Mouse (Mus musculus) E14TG2a.4 (cell line): ENCODE results near the gene Aqp3.

Experiments used
- H3K27me3 ChIP-seq: 2 replicates; pipeline ENCODE4 v1.6.1; 2014; ENCODE audit warnings: low read length, control low read depth; ENCODE audit not compliant: insufficient read depth
- H3K36me3 ChIP-seq: 2 replicates; pipeline ENCODE4 v1.6.1; 2014; ENCODE audit warnings: low read length, control low read depth; ENCODE audit not compliant: insufficient read depth
- H3K4me1 ChIP-seq: replicated peaks from 2 replicates; pipeline ENCODE4 v1.6.1; 2014; ENCODE audit warnings: low read depth, low read length, control low read depth
- H3K4me3 ChIP-seq: replicated peaks from 2 replicates; pipeline ENCODE4 v1.5.1; 2014; ENCODE audit warnings: mild to moderate bottlenecking, low read length
- H3K9me3 ChIP-seq: 2 replicates; pipeline ENCODE4 v1.6.1; 2014; ENCODE audit warnings: low read length, control low read depth
- CTCF ChIP-seq: conservative IDR thresholded peaks from 2 replicates; pipeline ENCODE4 v1.5.1; 2014; ENCODE audit warnings: low read length
- NANOG ChIP-seq: IDR thresholded peaks from 2 replicates; pipeline ENCODE4 v1.6.1; 2014; ENCODE audit warnings: borderline replicate concordance, low read length, mixed read lengths
- POU5F1 ChIP-seq: IDR thresholded peaks from 2 replicates; pipeline ENCODE4 v1.6.1; 2014; ENCODE audit warnings: low read length, borderline replicate concordance

The Aqp3 gene

DNA sequence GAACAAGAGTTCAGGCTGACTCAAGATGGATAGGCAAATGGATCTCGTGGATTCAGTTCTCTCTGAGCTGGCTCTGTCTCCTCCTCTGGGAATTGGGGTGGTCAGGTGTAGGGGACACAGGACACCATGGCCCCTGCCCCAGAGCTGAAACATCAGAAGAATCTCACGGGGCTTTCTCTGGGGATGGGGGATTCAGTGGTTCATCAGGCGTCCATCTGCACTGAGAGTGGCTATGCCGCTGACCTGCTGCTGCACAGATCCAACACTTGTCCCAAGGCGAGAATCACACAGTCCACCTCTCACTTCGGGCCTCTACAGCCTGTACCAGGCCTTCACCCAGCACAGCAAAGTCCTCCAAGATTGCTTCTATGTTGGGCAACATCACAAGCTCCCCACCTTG is 17.1 kb upstream of the Aqp3 start:
- no peaks in the 10 kb centered on the region for H3K9me3 ChIP-seq
- no peak overlapping the region; the same call in 1 of the 2 replicates for H3K4me3 ChIP-seq
- no peaks in the 10 kb centered on the region for H3K27me3 ChIP-seq
- H3K4me1 ChIP-seq = peaks cover 77% of the 10 kb centered on the region
- peaks cover 76% of the 10 kb centered on the region for H3K36me3 ChIP-seq
- TF ChIP-seq POU5F1 = no peak
- TF ChIP-seq NANOG = no peak
- no peak for TF ChIP-seq CTCF

DNA sequence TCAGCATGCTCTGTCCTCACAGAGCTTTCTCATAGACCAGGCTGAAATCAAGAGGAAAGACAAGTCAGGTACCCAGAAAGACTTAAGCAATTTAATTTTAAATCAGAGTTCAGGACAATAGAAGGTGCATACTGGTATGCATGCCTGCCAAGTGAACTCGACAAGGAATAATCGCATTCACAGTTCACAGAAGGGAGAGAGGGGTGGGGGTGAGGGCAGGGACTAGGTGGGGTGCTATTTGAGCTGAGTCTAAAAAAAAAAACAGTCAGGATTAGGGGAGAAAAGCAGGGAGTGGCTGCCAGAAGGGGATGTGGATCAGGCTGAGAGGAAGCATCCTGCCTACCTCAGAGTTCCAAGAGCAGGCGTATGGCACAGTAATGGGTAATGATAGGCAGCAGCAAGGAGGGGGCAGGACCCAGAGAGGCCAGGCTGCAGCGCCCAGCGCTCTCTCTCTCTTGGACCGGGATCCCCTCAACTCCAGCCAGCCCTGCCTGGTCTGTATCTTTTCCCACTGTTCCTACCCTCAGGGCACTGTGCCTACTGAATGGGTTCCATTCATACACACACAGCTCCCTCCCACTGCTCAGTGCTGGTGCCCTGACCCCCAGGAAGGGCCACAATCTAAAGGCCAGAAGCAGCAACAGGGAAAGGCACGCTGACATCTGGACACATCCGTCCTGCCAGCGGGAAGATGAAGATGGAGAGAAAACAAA is 16.5 kb upstream of the Aqp3 start:
- no peaks in the 10 kb centered on the region for H3K27me3 ChIP-seq
- H3K4me1 ChIP-seq = peaks cover 71% of the 10 kb centered on the region
- H3K9me3 ChIP-seq = no peaks in the 10 kb centered on the region
- TF ChIP-seq CTCF (no peak), NANOG (no peak), POU5F1 (no peak)
- H3K4me3 ChIP-seq = no peak overlapping the region; the same call in 1 of the 2 replicates
- peaks cover 70% of the 10 kb centered on the region for H3K36me3 ChIP-seq

DNA sequence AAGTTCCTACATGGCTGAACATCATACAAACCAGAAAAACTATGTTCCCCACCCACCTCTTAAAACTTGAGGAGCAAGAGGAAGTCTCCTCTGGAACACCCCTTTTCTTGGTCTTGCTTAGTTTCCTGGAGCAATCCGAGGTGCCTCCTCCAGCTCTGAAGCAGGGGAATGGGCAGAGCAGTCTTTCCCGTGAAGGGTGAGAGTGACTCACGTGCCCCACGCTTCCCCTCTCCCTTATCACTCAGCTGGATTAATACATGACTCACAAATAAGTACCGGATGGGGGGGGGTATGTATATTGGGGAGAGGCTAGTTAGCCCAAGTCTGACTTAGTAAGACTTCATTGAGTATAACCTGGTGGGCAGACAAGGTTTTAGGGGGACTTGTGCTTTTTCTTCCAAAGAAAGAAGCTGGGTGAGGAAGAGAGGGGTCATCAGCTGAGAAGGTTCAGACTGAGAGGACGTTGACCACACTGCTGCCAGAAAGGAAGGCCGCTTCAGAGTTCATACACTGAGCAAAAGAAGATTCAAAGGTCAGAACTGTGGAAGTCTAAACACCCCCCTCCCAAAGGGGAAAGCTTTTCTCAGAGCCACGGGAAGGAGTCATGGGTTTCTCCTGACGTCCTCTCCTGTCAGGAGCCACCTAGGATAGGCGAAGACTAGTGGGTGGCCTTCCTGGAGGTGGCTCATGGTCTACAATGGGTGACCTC is 10.9 kb upstream of the Aqp3 start:
- Histone ChIP-seq H3K4me3 (no peak overlapping the region), H3K4me1 (peaks cover 26% of the 10 kb centered on the region), H3K9me3 (no peaks in the 10 kb centered on the region), H3K36me3 (peaks cover 14% of the 10 kb centered on the region), H3K27me3 (peaks cover 5% of the 10 kb centered on the region; the same call in 1 of the 2 replicates)
- no peak for TF ChIP-seq POU5F1
- TF ChIP-seq NANOG = no peak
- TF ChIP-seq CTCF = no peak

DNA sequence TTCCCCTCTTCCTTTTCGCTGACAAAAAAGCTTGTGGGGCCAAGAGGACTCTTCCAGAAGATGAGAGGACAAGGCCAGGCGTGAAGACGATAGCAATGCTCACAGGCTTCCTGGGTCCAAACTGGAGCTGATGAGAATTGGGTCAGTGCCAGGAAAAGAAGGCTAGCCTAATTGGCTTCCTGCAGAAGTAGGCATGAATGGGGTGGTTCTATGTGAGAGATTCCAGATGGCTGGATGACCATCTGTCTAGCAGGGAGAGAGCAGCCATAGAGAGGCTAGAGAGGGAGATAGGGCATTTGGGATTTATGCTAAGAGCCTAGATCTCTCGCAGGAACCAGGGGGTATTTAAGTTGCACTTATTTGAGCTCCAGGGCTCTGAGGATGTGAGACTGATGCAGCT is 9.5 kb upstream of the Aqp3 start:
- H3K36me3 ChIP-seq = peaks cover 7% of the 10 kb centered on the region
- no peaks in the 10 kb centered on the region for H3K9me3 ChIP-seq
- H3K27me3 ChIP-seq = peaks cover 5% of the 10 kb centered on the region; the same call in 1 of the 2 replicates
- no peak overlapping the region for H3K4me3 ChIP-seq
- peaks cover 26% of the 10 kb centered on the region for H3K4me1 ChIP-seq
- no peak for TF ChIP-seq CTCF
- TF ChIP-seq POU5F1 = no peak
- no peak for TF ChIP-seq NANOG

DNA sequence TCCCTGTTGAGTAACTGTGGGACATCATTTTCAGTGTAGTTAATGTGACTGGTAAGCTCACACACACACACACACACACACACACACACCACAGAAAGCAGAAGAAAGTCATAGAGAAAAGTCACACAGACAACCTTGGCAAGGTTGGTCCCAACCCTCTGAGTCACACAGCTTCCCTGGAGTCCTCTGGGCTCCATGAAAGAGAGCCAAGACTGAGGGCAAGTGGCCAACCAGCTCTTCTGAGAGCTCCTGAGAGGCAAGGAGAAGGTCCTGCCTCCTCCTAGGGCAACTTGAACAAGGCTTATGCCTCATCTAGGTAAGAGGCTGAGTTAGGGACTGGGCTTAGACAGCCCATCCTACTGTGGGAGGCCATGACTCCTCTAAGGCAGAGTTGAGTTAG is 4.9 kb upstream of the Aqp3 start:
- no peak for TF ChIP-seq POU5F1
- TF ChIP-seq CTCF = no peak
- no peak for TF ChIP-seq NANOG
- H3K36me3 ChIP-seq = no peaks in the 10 kb centered on the region

GRCm38 (mm10) chr4:41100986-41101385 is 3.0 kb upstream of the Aqp3 start:
- H3K4me3 ChIP-seq = no peak overlapping the region
- H3K9me3 ChIP-seq = no peaks in the 10 kb centered on the region
- peaks cover 69% of the 10 kb centered on the region for H3K4me1 ChIP-seq
- peaks cover 30% of the 10 kb centered on the region for H3K27me3 ChIP-seq
- TF ChIP-seq POU5F1 (peak; percentile 68; the same call in 1 of the 2 replicates), CTCF (no peak), NANOG (peak; percentile 70; the same call in 1 of the 2 replicates)
- H3K36me3 ChIP-seq = peaks cover 4% of the 10 kb centered on the region; the same call in 1 of the 2 replicates

More for the DNA sequence above, 4.9 kb upstream of the Aqp3 start:
- peaks cover 58% of the 10 kb centered on the region for H3K4me1 ChIP-seq
- peaks cover 16% of the 10 kb centered on the region for H3K27me3 ChIP-seq
- no peaks in the 10 kb centered on the region for H3K9me3 ChIP-seq
- no peak overlapping the region for H3K4me3 ChIP-seq

DNA sequence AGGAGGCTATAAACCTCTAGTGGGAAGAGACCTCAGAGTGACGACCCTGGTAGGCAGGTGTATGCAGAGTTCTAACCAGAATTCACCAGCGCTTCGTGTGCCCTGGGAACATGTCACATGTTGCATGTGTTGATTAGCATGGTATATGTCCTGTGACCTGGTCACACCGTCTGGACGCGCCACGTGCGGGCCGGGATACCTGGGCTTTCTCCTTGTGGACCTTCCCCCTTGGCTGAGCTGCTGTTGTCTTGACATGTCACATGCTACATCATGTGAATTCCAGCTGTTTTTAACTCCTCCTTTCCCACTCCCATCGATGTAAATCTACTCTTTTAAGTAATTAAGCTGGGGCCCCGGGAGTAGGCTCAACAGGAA is 581 bp upstream of the Aqp3 start:
- Histone ChIP-seq H3K4me1 (peaks cover 92% of the 10 kb centered on the region), H3K9me3 (no peaks in the 10 kb centered on the region), H3K4me3 (peak overlapping the region; percentile 77; the same call in 1 of the 2 replicates), H3K27me3 (peaks cover 44% of the 10 kb centered on the region), H3K36me3 (peaks cover 26% of the 10 kb centered on the region)
- TF ChIP-seq POU5F1 (no peak), CTCF (no peak), NANOG (no peak)

- H3K4me3 ChIP-seq = peak overlapping the region; percentile 77
- no peaks in the 10 kb centered on the region for H3K9me3 ChIP-seq
- peaks cover 32% of the 10 kb centered on the region for H3K36me3 ChIP-seq
- H3K27me3 ChIP-seq = peaks cover 44% of the 10 kb centered on the region
- H3K4me1 ChIP-seq = peaks cover 92% of the 10 kb centered on the region
- no peak for TF ChIP-seq NANOG
These were observed 602 bp downstream of the Aqp3 start for GRCm38 (mm10) chr4:41097381-41097780.
